Mouse (Mus musculus) layer of hippocampus, adult 9-10 months (tissue): ENCODE results near the gene Klrg2.

Source experiments
- DNase-seq: peaks from one replicate; pipeline ENCODE4 v3.0.0; 2022; ENCODE audit warnings: low spot score

Klrg2 gene

GRCm38 (mm10) chr6:38629556-38629955 is 7.5 kb downstream of the Klrg2 start:
- no peak for DNase-seq

GRCm38 (mm10) chr6:38627486-38627885 is 9.6 kb downstream of the Klrg2 start:
- no peak for DNase-seq

- DNase-seq = no peak
These were observed 10.0 kb downstream of the Klrg2 start for GRCm38 (mm10) chr6:38627081-38627480.

GRCm38 (mm10) chr6:38626086-38626485 is 11.0 kb downstream of the Klrg2 start:
- no peak for DNase-seq

GRCm38 (mm10) chr6:38624439-38624838 is 12.6 kb downstream of the Klrg2 start:
- DNase-seq = no peak

- DNase-seq = no peak
These were observed 13.6 kb downstream of the Klrg2 start for GRCm38 (mm10) chr6:38623457-38623856.

- no peak for DNase-seq
These were observed 14.6 kb downstream of the Klrg2 start for GRCm38 (mm10) chr6:38622406-38622805.

GRCm38 (mm10) chr6:38609892-38610291 is 27.1 kb downstream of the Klrg2 start:
- no peak for DNase-seq

- DNase-seq = no peak
These were observed 39.6 kb downstream of the Klrg2 start for GRCm38 (mm10) chr6:38597481-38597880.

- no peak for DNase-seq
These were observed 55.3 kb downstream of the Klrg2 start for GRCm38 (mm10) chr6:38581711-38582110.

- no peak for DNase-seq
These were observed 56.8 kb downstream of the Klrg2 start for GRCm38 (mm10) chr6:38580112-38580857.

- no peak for DNase-seq
These were observed 60.9 kb downstream of the Klrg2 start for GRCm38 (mm10) chr6:38576096-38576495.
